Mouse (Mus musculus) megakaryocyte progenitor cell, adult 5-6 weeks (primary cell): ENCODE measurements at regions not wholly inside any gene's neighbourhood (a gene's known extent, or its start where the extent isn't known, plus 50 kb on each side); places are given as distances from the start of the nearest gene placed in this dataset.

ENCODE experiments used
- ATAC-seq: replicated peaks from 2 replicates; pipeline ENCODE4 v1.8.0; 2016; ENCODE audit warnings: mild to moderate bottlenecking, moderate TSS enrichment, inconsistent platforms; ENCODE audit not compliant: poor library complexity

DNA sequence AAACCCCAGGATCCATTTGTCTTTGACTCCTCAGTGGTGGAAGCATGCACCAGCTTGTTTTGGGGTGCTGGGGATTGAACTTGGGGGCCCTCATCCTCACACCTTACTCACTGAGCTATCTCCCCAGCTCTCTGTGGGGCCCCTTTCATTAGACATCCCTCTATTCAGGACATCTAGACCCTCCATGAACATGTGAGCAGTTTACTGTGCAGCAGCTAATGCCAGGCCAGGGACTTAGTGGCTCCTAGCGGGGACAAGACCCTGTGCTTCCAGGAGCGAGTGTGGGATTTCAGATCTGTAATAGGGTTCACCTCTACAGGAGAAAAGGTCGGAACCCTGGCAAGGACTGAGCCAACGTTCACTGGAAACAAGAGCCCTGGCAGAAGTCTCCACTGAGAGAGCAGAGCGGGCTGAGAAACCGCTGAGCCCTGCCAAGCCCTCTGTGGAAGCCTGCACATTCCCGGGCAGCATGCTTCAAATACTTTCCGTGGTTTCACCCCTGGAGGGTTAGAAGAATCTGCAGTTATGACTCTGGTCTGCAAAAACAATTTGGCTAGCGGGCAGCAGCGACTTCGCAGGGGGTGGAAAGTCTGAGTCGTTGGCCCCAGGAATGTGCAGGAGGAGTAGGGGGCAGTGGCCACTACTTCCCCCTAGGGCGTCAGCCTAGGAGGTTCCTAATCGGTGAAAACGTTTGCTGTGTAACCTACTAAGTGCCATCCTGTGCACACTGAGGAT, 125.6 kb downstream of the Smad6 start:
- ATAC-seq: no peak

DNA sequence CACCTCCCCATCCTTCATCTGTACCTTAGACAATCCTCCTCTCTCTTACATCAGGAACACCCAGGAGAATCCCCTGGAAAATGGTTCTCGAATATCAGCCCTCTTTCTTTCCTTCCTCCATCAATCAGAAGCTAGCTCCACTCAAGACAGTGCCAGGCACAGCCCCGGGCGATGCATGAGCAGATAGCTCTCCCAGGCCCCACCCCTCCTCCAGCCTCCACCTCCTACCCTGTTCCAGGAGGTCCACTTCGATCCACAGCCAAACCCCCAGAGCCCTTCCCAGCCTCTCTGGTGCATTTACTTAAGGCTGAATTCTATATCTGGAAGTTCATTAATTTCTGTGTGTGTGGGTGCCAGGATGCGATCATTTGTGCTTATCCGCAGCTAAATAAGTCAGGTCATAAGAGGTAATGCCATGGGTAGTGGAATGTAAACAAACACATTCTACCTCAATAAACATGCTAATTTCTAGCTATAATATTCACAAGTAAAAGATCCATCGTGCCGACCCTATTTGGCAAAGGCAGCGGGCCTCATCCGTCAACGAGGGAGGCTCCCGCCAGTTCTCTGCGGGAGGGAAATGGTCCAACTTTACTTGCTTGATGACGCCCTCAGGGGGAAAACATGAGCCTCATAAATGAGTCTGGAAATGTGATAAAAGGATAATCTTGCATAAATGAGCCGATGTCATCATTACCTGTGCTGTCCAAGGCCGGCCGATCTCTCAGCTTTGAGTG, 129.5 kb downstream of the Smad6 start:
- ATAC-seq: no peak

DNA sequence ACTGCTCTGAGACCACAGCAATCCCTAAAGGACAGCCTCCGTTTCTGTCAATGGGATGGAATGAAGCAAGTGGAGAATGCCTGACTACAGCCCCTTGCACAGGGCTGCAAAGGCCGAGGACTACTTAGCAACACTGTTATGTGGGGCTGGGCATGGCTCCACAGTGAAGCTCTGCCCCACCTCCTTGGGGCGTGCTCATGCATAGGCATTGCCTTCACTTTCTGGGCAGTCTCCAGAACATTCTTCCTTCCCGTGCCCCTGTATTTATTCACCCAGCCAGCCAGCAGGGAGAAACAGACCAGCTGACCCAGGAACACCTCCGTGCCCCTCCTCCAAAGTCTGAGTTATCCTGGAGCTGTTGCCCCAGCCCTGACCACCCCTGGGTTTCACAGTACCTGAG, 131.1 kb downstream of the Smad6 start:
- ATAC-seq: no peak

DNA sequence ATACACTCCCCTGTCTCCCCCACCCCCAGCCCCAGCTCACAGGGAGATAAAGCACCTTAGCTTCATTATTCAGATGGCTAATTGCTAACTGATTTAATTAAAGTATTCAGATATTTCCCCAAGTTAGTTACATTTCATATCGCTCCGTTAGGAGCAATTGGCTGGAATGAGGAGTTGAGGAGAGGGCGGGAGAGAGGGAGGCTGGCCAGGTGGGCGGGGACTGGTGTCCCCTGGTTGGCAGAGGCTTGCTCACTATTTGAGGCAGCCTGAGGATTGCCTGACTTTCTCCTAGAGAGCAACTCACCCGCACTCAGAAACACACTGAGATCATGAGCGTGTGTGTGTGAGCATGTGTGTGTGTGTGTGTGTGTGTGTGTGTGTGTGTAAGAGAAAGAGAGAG, 131.8 kb upstream of the Smad3 start:
- ATAC-seq: no peak

DNA sequence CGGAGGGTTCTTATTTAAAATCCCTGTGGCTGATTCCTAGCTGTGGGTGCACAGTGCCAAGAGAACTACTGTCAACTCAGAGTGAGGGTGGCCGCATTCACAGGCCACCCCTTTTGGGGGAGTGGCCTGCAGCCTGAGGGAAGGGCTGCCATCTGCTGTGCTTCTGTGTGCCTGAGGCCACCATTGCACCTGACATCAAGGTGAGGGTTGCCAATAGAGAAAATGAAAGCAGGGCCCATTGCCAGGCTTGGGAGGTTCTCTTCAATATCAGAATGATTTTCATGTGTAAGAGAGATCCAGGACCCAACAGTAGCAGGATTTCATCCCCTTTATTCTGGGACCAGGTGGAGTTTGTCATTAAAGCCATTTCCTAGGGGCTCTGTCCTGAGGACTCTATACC, 127.2 kb upstream of the Smad3 start:
- no peak for ATAC-seq

DNA sequence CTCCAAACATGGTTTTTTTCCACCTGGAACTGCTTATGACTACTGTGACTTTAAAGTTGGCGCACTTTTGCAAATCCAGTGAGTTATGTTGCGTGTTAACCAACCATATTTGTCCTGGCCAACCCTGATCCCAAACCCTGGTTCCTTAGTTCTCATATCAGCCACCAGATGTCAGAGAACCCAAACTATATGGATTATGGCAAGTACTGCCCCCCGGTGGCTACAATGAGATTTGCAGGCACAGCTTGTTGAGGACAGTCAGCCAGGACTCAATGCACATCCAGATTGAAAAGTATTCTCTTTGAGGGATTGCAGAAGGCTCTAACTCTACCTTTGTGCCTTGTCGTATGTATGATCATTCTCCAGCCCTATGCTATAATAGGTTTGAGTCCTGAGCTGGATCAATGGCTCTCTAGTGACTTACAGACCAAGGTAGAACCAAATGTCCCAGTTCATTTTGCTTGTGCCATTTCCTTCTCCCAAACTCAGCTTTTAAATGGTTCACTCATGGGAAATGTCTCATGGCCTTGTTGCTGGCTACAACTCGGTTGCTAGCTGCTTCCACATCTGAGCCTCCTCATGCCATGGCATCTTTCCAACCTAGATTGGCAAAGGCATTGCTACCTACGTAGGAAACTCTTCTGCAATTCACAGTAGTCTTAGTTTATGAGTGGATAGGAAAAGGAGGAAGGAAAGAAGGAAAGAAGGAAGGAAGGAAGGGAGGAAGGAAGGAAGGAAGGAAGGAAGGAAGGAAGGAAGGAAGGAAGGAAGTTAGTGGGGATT, 126.1 kb upstream of the Smad3 start:
- ATAC-seq: no peak

DNA sequence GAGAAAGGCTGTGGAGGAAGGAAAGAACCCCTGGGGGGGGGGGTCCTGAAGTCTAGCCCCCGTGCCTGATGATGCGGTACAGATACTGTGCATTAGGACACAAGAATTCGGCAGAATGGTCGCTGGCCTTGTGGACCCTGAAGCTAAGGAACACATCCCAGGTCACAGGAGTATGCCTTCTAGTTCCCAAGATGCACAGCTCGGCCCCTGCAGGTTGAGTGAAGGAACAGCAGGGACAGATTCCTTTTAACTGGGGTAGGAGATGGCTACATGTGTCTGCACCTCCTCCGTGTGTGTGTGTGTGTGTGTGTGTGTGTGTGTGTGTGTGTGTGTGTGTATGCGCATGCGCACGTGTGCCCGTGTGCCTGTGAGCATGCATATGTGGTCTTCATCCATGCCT, 123.9 kb upstream of the Smad3 start:
- 0 out of 2 replicates have a peak, but pooled peaks have one; percentile 50 for ATAC-seq

DNA sequence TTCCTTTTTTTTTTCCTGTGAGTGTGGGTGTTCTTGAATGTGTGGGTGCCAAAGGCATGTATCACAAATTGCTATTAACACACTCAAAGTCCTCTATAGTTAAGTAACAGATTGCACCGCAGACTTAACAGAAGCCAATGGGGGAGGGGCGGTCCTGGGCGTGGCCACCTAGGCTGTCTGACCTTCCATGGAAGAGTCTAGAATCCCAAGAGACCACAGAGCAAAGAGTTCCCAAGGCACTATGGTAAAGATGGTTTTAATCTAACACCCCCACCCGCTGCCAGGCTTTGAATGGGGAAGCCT, 123.4 kb upstream of the Smad3 start:
- ATAC-seq: no peak

DNA sequence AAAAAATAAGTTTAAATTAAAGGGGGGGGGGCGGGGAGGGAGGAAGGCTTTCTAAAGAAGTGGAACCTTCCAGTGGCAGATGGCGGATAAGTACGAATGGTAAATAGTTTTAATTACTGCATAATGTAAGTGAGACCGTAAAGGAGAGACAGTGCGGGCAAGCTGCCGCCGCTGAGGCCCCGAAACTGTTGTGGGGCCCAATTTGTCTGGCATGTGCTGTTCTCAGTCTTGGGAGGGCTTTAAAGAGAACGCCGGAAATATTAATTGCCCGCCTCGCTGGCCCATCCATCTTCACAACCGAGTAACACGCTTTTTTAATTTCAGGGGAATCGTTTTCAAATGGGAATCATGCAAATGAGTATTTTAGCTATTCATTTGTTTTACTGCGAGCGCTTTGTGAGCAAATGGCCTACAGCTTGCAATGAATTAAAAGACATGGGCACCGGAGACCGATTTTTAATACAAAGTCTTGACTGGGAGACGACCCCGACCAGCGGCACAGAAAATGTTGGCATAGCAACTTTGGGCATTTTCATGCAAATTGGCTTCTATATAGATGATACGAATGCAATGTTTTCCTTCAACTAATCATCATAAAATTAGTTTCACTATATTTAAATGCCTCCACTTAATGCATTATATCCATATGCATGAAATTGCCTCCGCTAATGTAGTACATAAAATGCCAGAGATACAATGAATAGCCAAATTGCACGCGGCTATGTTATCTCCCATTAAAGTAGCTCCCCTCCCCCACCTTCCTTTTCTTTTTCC, 122.9 kb upstream of the Smad3 start:
- no peak for ATAC-seq

DNA sequence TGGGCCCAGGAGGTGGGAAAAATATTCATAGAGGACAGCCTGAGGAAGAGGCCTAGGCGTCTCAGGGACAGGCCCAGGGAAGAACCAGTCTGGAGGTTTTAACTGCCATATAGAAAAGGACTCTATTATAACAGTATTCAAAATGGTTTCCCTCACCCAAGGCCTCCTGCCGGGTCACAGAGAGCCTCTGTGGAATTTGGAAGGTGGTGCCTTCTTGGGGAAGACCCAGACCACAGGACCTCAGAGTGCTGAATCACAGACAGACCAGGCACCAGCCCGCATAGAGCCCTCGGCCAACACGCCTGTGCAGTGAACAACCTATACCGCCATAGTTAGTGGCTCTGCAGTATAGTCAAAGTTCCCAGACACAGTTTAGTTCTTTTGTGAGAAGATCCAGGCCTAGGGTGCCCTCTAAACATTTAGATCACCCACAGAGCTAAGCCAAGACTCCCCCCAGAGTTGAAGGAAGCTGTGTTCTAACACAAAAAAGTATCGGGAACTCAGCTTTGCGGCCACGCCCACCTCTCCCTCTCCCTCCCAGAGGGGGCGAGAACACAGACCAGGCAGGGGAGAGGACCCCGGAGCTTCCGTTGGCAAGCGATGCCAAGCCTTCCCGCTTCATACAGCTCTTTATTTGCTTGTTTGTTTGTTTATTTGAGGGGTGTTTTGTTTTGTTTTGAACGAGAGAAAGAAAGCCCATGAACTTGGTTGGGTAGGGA, 122.1 kb upstream of the Smad3 start:
- ATAC-seq: peak; percentile 62

DNA sequence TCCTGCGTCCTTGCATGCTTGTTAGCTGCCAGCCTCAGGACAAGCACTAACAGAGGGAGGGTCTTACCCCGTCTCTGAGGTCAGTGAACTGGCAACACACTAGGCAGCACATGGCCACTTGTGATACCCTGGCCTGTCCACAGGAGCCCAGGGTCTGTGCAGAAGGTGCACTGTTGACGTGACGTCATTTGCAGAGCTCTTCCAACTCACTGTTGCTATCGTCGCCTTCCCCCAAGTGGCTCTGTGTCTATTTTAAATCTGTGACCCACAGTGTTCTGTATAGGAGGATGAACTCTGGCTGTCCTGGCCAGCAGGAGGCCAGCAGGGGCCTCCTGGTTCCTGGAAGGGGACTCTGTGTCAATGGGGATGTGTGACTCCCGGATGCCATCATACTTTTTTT, 120.1 kb upstream of the Smad3 start:
- ATAC-seq: no peak

DNA sequence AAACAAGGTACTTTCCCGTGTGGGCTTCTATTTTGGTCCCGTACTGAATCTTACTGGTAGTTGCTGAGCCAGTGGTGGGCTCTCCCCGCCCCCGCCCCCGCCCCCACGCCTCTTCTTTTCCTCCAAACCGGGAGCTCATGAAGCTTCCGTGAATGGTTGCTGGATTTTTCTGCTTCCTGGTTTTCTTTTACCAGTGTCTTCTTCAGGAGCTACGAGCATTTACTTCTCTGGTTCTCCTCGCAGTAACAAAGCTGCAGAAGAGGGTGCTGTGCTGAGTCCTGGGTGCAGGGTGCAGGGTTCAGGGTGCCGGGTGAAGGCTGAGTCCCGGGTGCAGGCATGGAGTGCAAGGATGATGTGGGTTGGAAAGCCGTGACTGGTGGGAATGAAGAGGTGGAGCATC, 119.1 kb upstream of the Smad3 start:
- ATAC-seq: no peak

DNA sequence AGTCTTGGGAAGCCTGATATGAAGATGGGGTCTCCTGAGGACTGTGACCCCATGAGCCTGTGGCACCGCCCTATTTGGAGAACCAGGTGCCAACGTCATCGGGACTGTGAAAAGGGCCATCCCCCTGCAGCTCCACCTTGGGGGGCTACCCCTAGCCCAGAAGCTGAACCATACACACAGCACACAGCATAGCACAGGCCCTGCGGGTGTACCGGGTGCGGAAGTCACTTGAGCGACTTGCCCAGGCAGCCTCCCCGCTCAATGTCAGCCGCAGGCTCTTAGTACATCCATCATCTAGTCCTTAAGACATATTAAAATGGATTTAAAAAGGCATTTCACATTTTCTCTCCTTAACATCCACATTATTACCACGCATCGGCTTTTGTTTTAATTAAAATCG, 118.2 kb upstream of the Smad3 start:
- no peak for ATAC-seq

DNA sequence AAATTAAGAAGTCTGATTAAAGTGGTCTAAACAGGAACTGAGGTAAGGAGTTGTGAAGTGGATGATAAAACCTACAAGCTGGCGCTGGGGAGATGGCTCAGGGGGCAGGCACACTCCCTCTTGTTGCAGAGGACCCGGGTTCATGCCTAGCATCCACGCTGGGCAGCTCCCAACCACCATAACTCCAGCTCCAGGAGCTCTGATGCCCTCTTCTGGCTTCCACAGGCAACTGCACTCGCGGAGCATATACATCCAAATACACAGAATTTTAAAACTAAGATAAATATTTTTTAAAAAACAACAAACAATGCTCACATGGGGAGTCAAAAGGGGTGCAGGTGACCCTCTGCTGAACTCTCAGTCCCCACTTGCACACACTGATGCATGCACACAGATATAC, 117.4 kb upstream of the Smad3 start:
- no peak for ATAC-seq

DNA sequence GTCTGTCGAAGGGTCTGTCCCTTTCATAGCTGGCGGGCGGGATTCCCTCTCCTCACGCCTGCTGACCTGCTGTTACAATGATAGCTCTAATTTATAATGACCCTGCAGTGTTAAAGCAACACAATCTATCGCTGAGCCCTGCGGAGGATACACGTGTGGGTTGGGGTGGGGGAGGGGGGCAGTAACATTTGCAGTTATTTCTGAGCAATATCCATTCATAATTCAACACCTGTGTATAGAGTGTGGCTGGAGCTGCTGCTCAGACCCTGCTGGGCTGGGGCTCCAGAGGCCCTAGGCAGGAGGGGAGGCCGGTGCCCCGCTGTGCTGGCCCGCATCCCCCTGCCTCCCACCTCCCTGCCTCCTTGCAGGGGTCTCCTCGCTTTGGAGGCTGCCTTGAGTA, 106.6 kb upstream of the Smad3 start:
- no peak for ATAC-seq

DNA sequence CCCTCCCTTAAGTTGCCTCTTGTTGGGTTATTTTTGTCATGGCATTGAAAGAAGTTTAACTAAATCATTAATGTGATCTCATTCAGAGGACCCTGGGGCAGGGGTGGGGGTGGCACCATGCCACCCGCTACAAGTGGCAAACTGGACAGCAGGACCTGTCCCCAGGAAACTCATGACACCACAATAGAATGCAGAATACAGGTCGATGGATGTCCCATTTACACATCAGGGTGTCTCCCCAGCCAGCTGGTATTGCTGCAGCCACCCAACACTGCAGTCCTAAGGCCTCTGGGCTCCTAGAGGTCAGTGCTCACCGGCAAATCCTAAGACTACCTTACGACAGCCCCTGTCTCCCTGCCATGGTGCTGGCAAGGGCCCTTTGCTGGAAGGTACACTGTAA, 105.5 kb upstream of the Smad3 start:
- no peak for ATAC-seq

DNA sequence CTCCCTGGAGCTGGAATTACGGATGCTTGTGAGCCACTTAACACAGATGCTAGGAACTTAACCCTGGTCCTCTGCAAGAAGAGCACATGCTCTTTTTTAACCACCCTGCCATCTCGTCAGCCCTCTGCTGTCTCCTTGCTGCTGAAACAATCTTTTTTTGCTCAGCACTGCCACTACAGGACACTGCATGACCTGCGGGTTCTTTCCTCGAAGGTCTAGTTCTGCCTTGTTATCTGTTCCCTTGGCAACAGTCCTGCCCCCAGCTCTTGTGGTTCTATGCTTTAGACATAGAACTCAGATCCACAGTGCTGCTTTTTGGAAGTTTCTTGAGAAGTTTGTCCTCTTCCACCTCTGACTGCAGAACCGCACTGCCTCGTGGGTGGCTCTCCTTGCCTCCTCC, 104.6 kb upstream of the Smad3 start:
- peak; percentile 90 for ATAC-seq

DNA sequence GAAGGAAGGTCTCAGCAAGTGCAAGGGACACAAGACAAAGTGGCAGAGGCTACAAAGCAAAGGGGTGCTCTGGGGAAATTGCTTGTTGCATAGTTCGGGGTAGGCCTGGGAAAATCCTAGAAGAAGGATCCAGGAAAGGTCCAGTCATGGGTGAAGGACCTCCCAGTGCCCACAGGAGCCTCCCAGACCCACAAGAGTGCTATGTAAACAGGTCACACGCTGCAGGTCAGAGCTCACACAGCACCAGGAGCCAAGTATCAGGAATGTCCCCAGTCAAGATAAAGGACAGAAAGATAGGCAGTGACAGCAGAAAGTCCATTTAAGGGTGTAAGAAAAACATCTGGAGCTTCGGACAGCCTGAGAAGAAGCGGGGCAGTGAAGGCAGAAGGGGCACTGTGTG, 103.6 kb upstream of the Smad3 start:
- ATAC-seq: no peak

DNA sequence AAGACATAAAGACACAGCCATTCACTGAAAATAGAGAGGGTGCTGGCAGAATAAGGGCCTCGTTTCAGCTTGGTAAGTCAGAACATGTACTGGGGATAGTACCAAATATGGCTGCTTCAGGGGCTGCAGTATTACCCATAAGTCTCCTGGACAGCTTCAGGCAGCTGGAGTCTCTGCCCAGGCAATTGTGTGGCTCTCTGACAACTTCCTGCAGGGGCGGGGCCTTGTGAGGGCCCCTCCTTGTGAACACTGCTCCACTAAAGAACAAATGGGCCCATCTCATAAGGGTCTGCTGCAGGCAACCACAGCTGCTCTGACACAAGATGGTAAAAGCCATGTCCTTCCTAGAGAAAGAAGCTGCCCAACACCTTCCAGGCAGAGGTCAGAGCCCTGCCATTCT, 102.4 kb upstream of the Smad3 start:
- ATAC-seq: no peak

DNA sequence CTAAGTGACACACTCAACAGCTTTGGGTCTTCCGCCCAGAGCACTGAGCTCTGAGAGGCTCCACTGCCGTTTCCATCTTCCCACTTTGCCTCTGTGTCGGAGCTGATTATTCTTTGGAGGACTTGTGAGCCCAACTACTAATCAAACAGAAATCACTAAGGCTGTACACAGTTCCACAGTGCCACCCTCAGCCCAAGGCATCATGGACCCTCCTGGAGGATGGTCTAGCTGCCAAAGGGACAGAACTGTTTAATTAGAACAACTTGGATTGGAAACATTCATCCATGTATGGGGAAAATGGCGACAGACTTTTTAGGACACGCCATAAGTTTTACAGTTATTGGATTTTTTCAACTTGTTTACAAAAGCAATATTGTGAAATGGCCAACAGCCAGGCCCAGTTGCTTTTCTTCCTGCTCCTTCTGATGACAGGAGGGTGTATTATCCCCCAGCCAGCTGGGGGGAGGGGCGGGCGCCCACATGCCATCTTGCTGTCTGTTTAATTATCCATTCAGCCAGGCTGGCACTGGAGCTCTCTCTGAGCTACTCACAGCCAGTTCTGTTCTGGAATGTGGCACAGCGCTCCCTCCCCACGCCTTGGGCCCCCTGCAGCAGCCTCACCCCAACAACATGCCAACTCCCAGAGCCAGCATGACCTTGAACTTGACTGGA, 98.4 kb upstream of the Smad3 start:
- no peak for ATAC-seq
